Mouse (Mus musculus): ENCODE results near the gene Taf8. TPM values are rescaled to one million over a fixed set of nuclear protein-coding genes. Genes with fewer than 3 reads are reported as not detected.

The Taf8 gene
- polyA plus RNA-seq, 1 experiment from 2014 or later = 21.5 TPM

DNA sequence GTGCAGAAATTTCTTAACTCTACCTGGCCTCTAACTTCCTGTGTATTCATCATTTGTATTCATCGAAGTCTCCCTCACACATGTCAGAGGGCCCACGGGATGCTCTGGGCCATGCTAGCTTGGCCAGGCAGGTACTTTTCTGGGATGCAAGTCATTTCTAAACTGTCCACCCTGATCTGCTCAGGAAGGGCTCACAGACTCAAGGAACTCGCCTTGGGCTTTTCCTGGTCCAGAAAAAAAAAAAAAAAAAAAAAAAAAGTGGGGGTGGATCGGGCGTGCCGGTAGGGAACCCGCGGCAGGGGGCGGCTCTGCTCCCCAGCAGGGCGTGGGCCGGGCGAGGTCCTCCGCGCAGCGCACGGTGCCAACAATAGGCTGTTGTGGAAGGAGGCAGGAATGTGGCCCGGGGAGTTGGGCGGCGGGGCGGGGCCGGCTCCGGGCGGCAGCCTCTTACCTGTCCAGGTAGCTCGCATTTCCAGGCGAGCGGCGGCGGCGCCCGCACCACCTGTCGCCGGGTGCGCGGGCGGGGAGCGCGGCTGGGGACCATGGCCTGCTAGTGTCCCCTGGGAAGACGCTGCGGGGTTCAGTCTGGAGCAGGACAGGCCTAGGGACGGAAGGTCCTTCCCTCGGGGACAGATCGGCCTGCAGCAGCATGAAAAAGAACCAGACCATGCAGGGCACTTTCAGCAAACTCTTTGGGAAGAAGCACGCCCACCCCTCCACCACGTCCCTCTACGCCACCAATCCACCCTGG, 65.8 kb downstream of the Taf8 start, which contains the start of gene AI661453:
AI661453 (plus strand) TSS at position 460 of the 751 bp plus-strand sequence.
- peak; percentile 85 for ATAC-seq (replicated peaks; ENCODE audit: low FRiP score, low TSS enrichment, low read depth)
- peaks cover 21% of the 10 kb centered on the region for H3K27me3 ChIP-seq (replicated peaks; ENCODE audit: control insufficient read depth, insufficient read depth, low read length)
- peaks cover 21% of the 10 kb centered on the region for H3K4me1 ChIP-seq (replicated peaks; ENCODE audit: control insufficient read depth, insufficient read depth, low read length)
- peak within 1 kb of the TSS; percentile 23; the same call in 1 of the 2 replicates for H3K27ac ChIP-seq (ENCODE audit: low read depth)
- 1% methylated on average over 38 of the region's 45 CpGs for WGBS
- H3K9me3 ChIP-seq (ENCODE audit: control insufficient read depth, low read length) = no peaks in the 10 kb centered on the region
- peak within 1 kb of the TSS; percentile 55 for H3K9ac ChIP-seq (ENCODE audit: low read length)
- no peaks in the 10 kb centered on the region for H3K36me3 ChIP-seq (ENCODE audit: control insufficient read depth, insufficient read depth, low read length)
- peak; percentile 82 for DNase-seq (ENCODE audit: low spot score)
- peak within 1 kb of the TSS; percentile 70 for H3K4me2 ChIP-seq (ENCODE audit: low read length)
- H3K4me3 ChIP-seq (ENCODE audit: low read depth, low read length) = peak within 1 kb of the TSS; percentile 46

Other genes starting within 250 kb of the Taf8 start
- gene Mrps10, start 133.4 kb downstream of the Taf8 start, polyA plus RNA-seq (2014; fragmentation: Nextera tagmentation; extraction: Ambion mirVana) = 89.3 and 91.4 TPM in 2 replicates
- gene Guca1b, start 116.9 kb downstream of the Taf8 start, polyA plus RNA-seq (2014; fragmentation: Nextera tagmentation; extraction: Ambion mirVana) = 0.32 and 0.37 TPM in 2 replicates
- gene Guca1a, start 101.7 kb downstream of the Taf8 start, polyA plus RNA-seq (2014; fragmentation: Nextera tagmentation; extraction: Ambion mirVana) = 2.5 and 3.1 TPM in 2 replicates
- 3.4 and 4.4 TPM in 2 replicates for gene AI661453, start 65.7 kb downstream of the Taf8 start, polyA plus RNA-seq (2014; fragmentation: Nextera tagmentation; extraction: Ambion mirVana)
- 0.22 and 0.24 TPM in 2 replicates for gene 1700001C19Rik, start 64.9 kb downstream of the Taf8 start, polyA plus RNA-seq (2014; fragmentation: Nextera tagmentation; extraction: Ambion mirVana)
- gene Ccnd3, start 2.8 kb upstream of the Taf8 start, polyA plus RNA-seq (2014; fragmentation: Nextera tagmentation; extraction: Ambion mirVana) = 450 and 457 TPM in 2 replicates
- 25.7 and 27.4 TPM in 2 replicates for gene Bysl, start 109.2 kb upstream of the Taf8 start, polyA plus RNA-seq (2014; fragmentation: Nextera tagmentation; extraction: Ambion mirVana)
- 45.2 and 48.2 TPM in 2 replicates for gene Med20, start 109.3 kb upstream of the Taf8 start, polyA plus RNA-seq (2014; fragmentation: Nextera tagmentation; extraction: Ambion mirVana)
- gene Gm20517, start 109.3 kb upstream of the Taf8 start, polyA plus RNA-seq (2014; fragmentation: Nextera tagmentation; extraction: Ambion mirVana) = 1.6 and 1.8 TPM in 2 replicates
- gene Usp49, start 128.4 kb upstream of the Taf8 start, polyA plus RNA-seq (2014; fragmentation: Nextera tagmentation; extraction: Ambion mirVana) = 5.3 and 6.5 TPM in 2 replicates
- 455 and 463 TPM in 2 replicates for gene Tomm6, start 186.1 kb upstream of the Taf8 start, polyA plus RNA-seq (2014; fragmentation: Nextera tagmentation; extraction: Ambion mirVana)
- gene Frs3, start 186.7 kb upstream of the Taf8 start, polyA plus RNA-seq (2014; fragmentation: Nextera tagmentation; extraction: Ambion mirVana) = 4.8 and 5.3 TPM in 2 replicates
- gene Gm21981, start 192.2 kb upstream of the Taf8 start, polyA plus RNA-seq (2014; fragmentation: Nextera tagmentation; extraction: Ambion mirVana) = 0.90 and 1.4 TPM in 2 replicates
- 0.52 and 0.53 TPM in 2 replicates for gene Prickle4, start 192.4 kb upstream of the Taf8 start, polyA plus RNA-seq (2014; fragmentation: Nextera tagmentation; extraction: Ambion mirVana)
- gene Pgc, start 224.6 kb upstream of the Taf8 start, polyA plus RNA-seq (2014; fragmentation: Nextera tagmentation; extraction: Ambion mirVana) = 2.1 and 2.6 TPM in 2 replicates
- 9.3 and 13.6 TPM in 2 replicates for gene Tfeb, start 234.7 kb upstream of the Taf8 start, polyA plus RNA-seq (2014; fragmentation: Nextera tagmentation; extraction: Ambion mirVana)